In the genomic region with DNA sequence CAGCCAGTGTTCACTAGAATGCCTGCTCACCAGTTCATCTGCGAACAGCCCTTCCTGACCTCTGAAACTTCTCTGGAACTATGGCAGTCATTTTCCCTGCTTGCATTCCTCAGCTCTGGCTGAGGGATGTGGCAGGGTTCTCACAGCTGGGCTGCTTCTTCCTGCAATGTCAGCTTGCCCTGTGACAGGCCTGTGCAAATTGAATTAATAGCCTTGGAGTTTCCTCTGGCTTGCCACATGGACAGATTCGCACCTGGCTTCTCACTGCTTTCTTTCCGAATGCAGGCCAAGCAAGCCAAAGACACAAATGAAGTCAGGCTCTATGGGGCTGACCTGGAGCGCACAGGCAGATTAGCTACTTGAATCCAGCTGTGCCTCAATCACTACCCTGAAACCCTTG, we compare ENCODE assay signal across 15 mouse cellular contexts.
DNase-seq lines count a peak whose midpoint lies in the region; ATAC-seq and TF ChIP-seq lines count a peak whose summit lies in the region.
"Had no signal": no experiment of that assay in that cellular context is flagged by ENCODE, and none has a peak within 500 bp of the region (broad histone marks: within the 10 kb centered on the region; RNA-seq: fewer than 3 reads in every experiment).

No protein-coding gene starts in this region.

- H3K27me3 ChIP-seq in stomach, embryonic 14.5 days (ENCODE audit: control insufficient read depth, insufficient read depth, low read length) = no peaks in the 10 kb centered on the region
- H3K27me3 ChIP-seq in stomach, postnatal 0 days (ENCODE audit: control insufficient read depth, insufficient read depth, low read length) = no peaks in the 10 kb centered on the region
- no peaks in the 10 kb centered on the region for H3K27me3 ChIP-seq in liver, postnatal 0 days (ENCODE audit: insufficient read depth, low read length)
- H3K27me3 ChIP-seq: limb, embryonic 13.5 days; neural tube, embryonic 13.5 days had no signal

- peak; percentile 25 for DNase-seq in gastrocnemius, postnatal 14 days
- no peak for DNase-seq in gastrocnemius, postnatal 36 days
- DNase-seq in stomach, postnatal 0 days (ENCODE audit: low spot score) = no peak
- peak; percentile 59 for DNase-seq in kidney, postnatal 10 days
- no peak for DNase-seq in liver, postnatal 0 days
- DNase-seq in spleen, postnatal 14 days (ENCODE audit: low spot score in 2 of 2) = no peak
- DNase-seq in left cerebral cortex, adult 8-10 months (ENCODE audit: low spot score in 2 of 2) = no peak
- DNase-seq: adrenal gland, adult 8-10 months; heart, postnatal 4 days; thymus, adult 2 months had no signal

- H3K9ac ChIP-seq in stomach, embryonic 14.5 days (replicated peaks; ENCODE audit: low read depth, low read length) = no peak overlapping the region
- H3K9ac ChIP-seq in stomach, postnatal 0 days (ENCODE audit: low read length) = no peak overlapping the region
- H3K9ac ChIP-seq in liver, postnatal 0 days (replicated peaks) = no peak overlapping the region
- H3K9ac ChIP-seq: limb, embryonic 13.5 days; neural tube, embryonic 13.5 days had no signal

- no peak overlapping the region for H3K4me2 ChIP-seq in stomach, embryonic 14.5 days (replicated peaks; ENCODE audit: low read depth, low read length)
- H3K4me2 ChIP-seq in stomach, postnatal 0 days (replicated peaks; ENCODE audit: low read depth) = no peak overlapping the region
- no peak overlapping the region for H3K4me2 ChIP-seq in liver, postnatal 0 days (ENCODE audit: low read depth, low read length)
- H3K4me2 ChIP-seq: limb, embryonic 13.5 days; neural tube, embryonic 13.5 days had no signal

- intact Hi-C loops in gastrocnemius, postnatal 14 days (cut with DNase I; ENCODE audit: low total_unique reads) = no loop called here
- intact Hi-C loops in gastrocnemius, postnatal 36 days (cut with DNase I) = loop anchor here (5.0 kb wide), 1 partner anchor 99 kb away; no protein-coding TSS in a partner anchor

- no peak overlapping the region for H3K4me3 ChIP-seq in stomach, embryonic 14.5 days (ENCODE audit: low read depth, low read length)
- H3K4me3 ChIP-seq in stomach, postnatal 0 days (ENCODE audit: low read depth, low read length) = no peak overlapping the region
- no peak overlapping the region for H3K4me3 ChIP-seq in liver, postnatal 0 days (ENCODE audit: low read depth, low read length)
- H3K4me3 ChIP-seq: erythroblast, embryonic 14.5 days; limb, embryonic 13.5 days; neural tube, embryonic 13.5 days had no signal

- H3K4me1 ChIP-seq in stomach, embryonic 14.5 days (ENCODE audit: control insufficient read depth, insufficient read depth, low read length) = 0 out of 2 replicates have a peak, but pooled peaks cover 5% of the 10 kb centered on the region
- no peaks in the 10 kb centered on the region for H3K4me1 ChIP-seq in stomach, postnatal 0 days (replicated peaks; ENCODE audit: control insufficient read depth, insufficient read depth)
- H3K4me1 ChIP-seq in liver, postnatal 0 days (ENCODE audit: insufficient read depth) = no peaks in the 10 kb centered on the region
- H3K4me1 ChIP-seq: limb, embryonic 13.5 days; neural tube, embryonic 13.5 days had no signal

- TF ChIP-seq CTCF in stomach, postnatal 0 days (IDR thresholded peaks at IDR 0.05; ENCODE audit: low read depth) = no peak
- TF ChIP-seq CTCF in liver, postnatal 0 days (IDR thresholded peaks at IDR 0.05; ENCODE audit: low read depth) = no peak

- H3K36me3 ChIP-seq in stomach, embryonic 14.5 days (ENCODE audit: control insufficient read depth, insufficient read depth, low read length) = peaks cover 24% of the 10 kb centered on the region; the same call in 1 of the 2 replicates
- H3K36me3 ChIP-seq in stomach, postnatal 0 days (ENCODE audit: control insufficient read depth, insufficient read depth, low read length) = no peaks in the 10 kb centered on the region
- no peaks in the 10 kb centered on the region for H3K36me3 ChIP-seq in liver, postnatal 0 days (replicated peaks; ENCODE audit: insufficient read depth, low read length)
- H3K36me3 ChIP-seq: neural tube, embryonic 13.5 days had no signal

- TF ChIP-seq EP300 in stomach, postnatal 0 days (optimal IDR thresholded peaks at IDR 0.05) = no peak
- TF ChIP-seq EP300 in liver, postnatal 0 days (IDR thresholded peaks at IDR 0.05; ENCODE audit: low read depth) = no peak

- H3K9me3 ChIP-seq in stomach, embryonic 14.5 days (ENCODE audit: control insufficient read depth, low read depth, low read length) = no peaks in the 10 kb centered on the region
- H3K9me3 ChIP-seq in stomach, postnatal 0 days (ENCODE audit: control insufficient read depth, low read length) = no peaks in the 10 kb centered on the region
- H3K9me3 ChIP-seq in liver, postnatal 0 days (ENCODE audit: low read length) = no peaks in the 10 kb centered on the region
- H3K9me3 ChIP-seq: limb, embryonic 13.5 days; neural tube, embryonic 13.5 days had no signal

- H3K27ac ChIP-seq in stomach, embryonic 14.5 days (ENCODE audit: low read length) = peak overlapping the region; percentile 24; the same call in 1 of the 2 replicates
- H3K27ac ChIP-seq in stomach, postnatal 0 days (replicated peaks) = no peak overlapping the region
- H3K27ac ChIP-seq in liver, postnatal 0 days (ENCODE audit: low read depth) = no peak overlapping the region
- H3K27ac ChIP-seq: limb, embryonic 13.5 days; macrophage; neural tube, embryonic 13.5 days had no signal

- ATAC-seq in stomach, embryonic 14.5 days (ENCODE audit: insufficient number of reproducible peaks, insufficient read depth, low FRiP score, low read depth) = no peak
- ATAC-seq in stomach, postnatal 0 days (ENCODE audit: low FRiP score, low TSS enrichment) = no peak
- no peak for ATAC-seq in liver, postnatal 0 days

- WGBS in stomach, embryonic 14.5 days = 36% methylated on average over 4 of the region's 4 CpGs
- 47% methylated on average over 4 of the region's 4 CpGs for WGBS in stomach, postnatal 0 days
- 67% methylated on average over 4 of the region's 4 CpGs for WGBS in liver, postnatal 0 days (ENCODE audit: insufficient replicate concordance)

Comparison
In these comparisons a context has a peak if more than half of its experiments do, and no peak if none do; other contexts are left out.
1. DNase-seq: peak in gastrocnemius, postnatal 14 days (single experiment) and kidney, postnatal 10 days (single experiment); none in gastrocnemius, postnatal 36 days (0 of 2), stomach, postnatal 0 days (single experiment), liver, postnatal 0 days (single experiment), spleen, postnatal 14 days (0 of 2) and left cerebral cortex, adult 8-10 months (0 of 2).